Mouse (Mus musculus) midbrain, embryonic 12.5 days (tissue): ENCODE data around the gene Irx5. TPM values are rescaled to one million over a fixed set of nuclear protein-coding genes. Genes with fewer than 3 reads are reported as not detected.

Experiments
- ATAC-seq: fragments of 200-750 bp; cut with Nextera tagmentation; 2 replicates; pipeline ENCODE4 v1.8.0; 2017; ENCODE audit warnings: low read depth, moderate TSS enrichment, moderate library complexity; ENCODE audit not compliant: low FRiP score
- H3K27ac ChIP-seq: fragments of 300-500 bp; sonication (generic); replicated peaks from 2 replicates; pipeline ENCODE4 v1.5.1; 2016; ENCODE audit warnings: mild to moderate bottlenecking
- H3K27me3 ChIP-seq: fragments of 300-500 bp; sonication (generic); 2 replicates; pipeline ENCODE4 v1.6.1; 2016; ENCODE audit warnings: mild to moderate bottlenecking
- H3K36me3 ChIP-seq: fragments of 300-500 bp; sonication (generic); 2 replicates; pipeline ENCODE4 v1.6.1; 2016
- H3K4me1 ChIP-seq: fragments of 300-500 bp; sonication (generic); 2 replicates; pipeline ENCODE4 v1.6.1; 2016
- H3K4me2 ChIP-seq: fragments of 300-500 bp; sonication (generic); replicated peaks from 2 replicates; pipeline ENCODE4 v1.6.1; 2016; ENCODE audit warnings: mild to moderate bottlenecking, moderate library complexity
- H3K4me3 ChIP-seq: fragments of 300-500 bp; sonication (generic); 2 replicates; pipeline ENCODE4 v1.5.1; 2016; ENCODE audit warnings: mild to moderate bottlenecking
- H3K9ac ChIP-seq: fragments of 300-500 bp; sonication (generic); replicated peaks from 2 replicates; pipeline ENCODE4 v1.6.1; 2016; ENCODE audit warnings: mild to moderate bottlenecking, moderate library complexity
- H3K9me3 ChIP-seq: fragments of 300-500 bp; sonication (generic); 2 replicates; pipeline ENCODE4 v1.6.1; 2016; ENCODE audit warnings: mild to moderate bottlenecking
- WGBS: fragments of 180-500 bp; shearing (Covaris S2); methylation state at CpG from one replicate; pipeline ENCODE4 v1.1.7; 2016; 5-methylcytosine and 5-hydroxymethylcytosine counted together
- polyA plus RNA-seq: library from polyadenylated mRNA; unstranded; fragments of >200 nt; fragmentation: Nextera tagmentation; extraction: Ambion mirVana; gene quantifications from 2 replicates; pipeline ENCODE4 v1.2.1, GENCODE M21; 2016

Irx5 gene
- polyA plus RNA-seq, 1 experiment from 2014 or later: 56.5 TPM

- Histone ChIP-seq H3K27ac (no peak overlapping the region), H3K9ac (peak overlapping the region; percentile 65), H3K4me1 (peaks cover 37% of the 10 kb centered on the region), H3K36me3 (0 out of 2 replicates have a peak, but pooled peaks cover 8% of the 10 kb centered on the region), H3K27me3 (peaks cover 6% of the 10 kb centered on the region), H3K4me2 (peak overlapping the region; percentile 78), H3K4me3 (peak overlapping the region; percentile 91), H3K9me3 (no peaks in the 10 kb centered on the region)
- ATAC-seq: no peak
- WGBS: 5% methylated on average over 6 of the region's 6 CpGs
These were observed 4.0 kb upstream of the Irx5 start for GRCm38 (mm10) chr8:92353405-92353804.

DNA sequence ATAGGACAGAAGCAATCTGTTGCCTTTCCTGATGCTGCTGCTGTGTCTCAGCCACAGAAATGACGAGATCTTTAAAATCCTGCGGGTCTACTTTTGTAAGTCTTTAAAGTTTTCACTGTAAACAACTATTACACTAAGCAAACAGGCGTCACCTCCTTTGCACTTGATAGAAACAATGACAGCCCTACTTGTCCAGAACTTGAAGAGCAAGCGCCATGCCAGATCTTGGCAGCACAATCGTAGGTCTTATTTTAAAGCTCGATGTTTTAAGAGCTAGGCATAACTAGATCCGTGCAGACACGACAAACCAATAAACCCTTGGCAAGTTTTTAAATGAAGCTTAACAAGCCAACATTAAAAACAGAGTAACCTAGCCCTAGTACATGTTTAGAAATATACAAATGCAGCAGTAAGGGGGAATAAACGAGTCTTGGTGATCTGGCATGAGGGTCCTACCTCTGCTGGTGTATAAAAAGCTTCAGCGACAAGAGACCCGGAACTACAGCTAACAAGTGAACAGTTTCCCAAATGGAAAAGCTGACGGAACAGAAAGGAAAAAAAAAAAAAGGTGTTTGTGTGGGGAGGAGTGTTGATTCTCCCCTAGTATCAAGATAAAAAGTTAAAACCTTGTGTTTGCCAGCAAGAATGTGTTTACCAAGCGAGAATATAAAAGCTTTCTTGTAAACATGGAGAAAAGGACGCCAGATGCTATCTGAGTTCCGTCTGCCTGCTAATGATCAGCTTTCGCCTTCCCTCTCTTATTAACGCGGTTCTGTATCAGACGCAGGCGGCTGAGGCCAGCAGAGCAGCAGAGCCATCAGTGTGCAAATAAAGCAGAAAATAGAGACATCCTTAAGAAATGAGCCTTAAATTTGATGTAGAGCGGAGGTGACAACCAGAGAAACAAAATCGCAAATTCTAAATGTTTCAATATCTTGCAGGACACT is 2.6 kb upstream of the Irx5 start:
- peaks cover 42% of the 10 kb centered on the region for H3K4me1 ChIP-seq
- peaks cover 10% of the 10 kb centered on the region; the same call in 1 of the 2 replicates for H3K36me3 ChIP-seq
- H3K9me3 ChIP-seq: no peaks in the 10 kb centered on the region
- H3K27ac ChIP-seq: peak overlapping the region; percentile 99
- no peak for ATAC-seq
- 1% methylated on average over 22 of the region's 22 CpGs for WGBS
- peak overlapping the region; percentile 65 for H3K9ac ChIP-seq
- H3K4me3 ChIP-seq: peak overlapping the region; percentile 91
- peaks cover 5% of the 10 kb centered on the region for H3K27me3 ChIP-seq
- H3K4me2 ChIP-seq: peak overlapping the region; percentile 78

GRCm38 (mm10) chr8:92355701-92356612 is 1.5 kb upstream of the Irx5 start:
- peak; percentile 93 for ATAC-seq
- peak overlapping the region; percentile 99 for H3K27ac ChIP-seq
- H3K9me3 ChIP-seq: no peaks in the 10 kb centered on the region
- H3K36me3 ChIP-seq: peaks cover 12% of the 10 kb centered on the region
- H3K27me3 ChIP-seq: no peaks in the 10 kb centered on the region
- H3K4me3 ChIP-seq: peak overlapping the region; percentile 91
- H3K4me2 ChIP-seq: peak overlapping the region; percentile 78
- H3K9ac ChIP-seq: peak overlapping the region; percentile 100
- under 1% methylated on average over 83 of the region's 93 CpGs for WGBS
- H3K4me1 ChIP-seq: peaks cover 40% of the 10 kb centered on the region

DNA sequence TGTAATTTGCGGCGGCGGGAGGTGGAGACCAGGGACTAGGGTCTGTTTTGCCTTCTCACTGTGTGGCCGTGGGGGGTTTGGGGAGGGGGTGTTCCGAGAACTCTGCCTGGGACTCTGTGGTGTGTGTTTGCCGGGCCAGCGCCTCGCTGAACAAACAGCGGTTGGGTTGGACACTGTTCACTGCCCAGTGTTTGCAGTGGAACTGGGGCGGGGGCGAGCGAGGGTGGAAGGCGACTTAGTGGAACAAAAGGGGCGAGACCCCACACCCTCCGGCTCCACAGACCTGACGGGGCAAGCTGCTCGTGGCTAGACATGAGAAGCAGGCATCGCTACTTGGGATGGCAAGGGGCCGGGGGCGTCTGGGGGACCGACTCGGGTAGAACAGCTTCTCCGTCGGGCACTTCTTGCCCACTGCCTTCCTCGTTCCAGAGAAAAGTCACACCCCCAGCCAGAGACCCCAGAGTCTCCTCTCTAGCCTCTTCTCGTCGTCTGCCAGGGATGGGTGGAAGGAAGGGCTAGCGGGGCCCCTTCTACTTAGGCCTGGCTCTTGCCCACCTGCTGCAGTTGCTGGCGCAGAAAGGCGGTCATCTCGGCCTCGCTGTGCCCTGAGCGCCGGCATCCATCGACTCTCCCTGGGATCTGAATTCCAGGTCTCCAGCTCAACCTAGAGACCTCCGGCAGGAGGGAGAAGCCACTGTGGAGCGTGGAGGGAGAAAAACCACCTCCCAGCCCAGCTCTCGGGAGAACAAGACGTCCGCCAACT is 631 bp upstream of the Irx5 start:
- no peaks in the 10 kb centered on the region for H3K27me3 ChIP-seq
- H3K4me1 ChIP-seq: peaks cover 45% of the 10 kb centered on the region
- peaks cover 12% of the 10 kb centered on the region for H3K36me3 ChIP-seq
- H3K9me3 ChIP-seq: no peaks in the 10 kb centered on the region
- 1% methylated on average over 40 of the region's 40 CpGs for WGBS
- peak overlapping the region; percentile 78 for H3K4me2 ChIP-seq
- H3K9ac ChIP-seq: peak overlapping the region; percentile 100
- H3K4me3 ChIP-seq: peak overlapping the region; percentile 91
- peak overlapping the region; percentile 99 for H3K27ac ChIP-seq
- no peak for ATAC-seq

- under 1% methylated on average over 78 of the region's 80 CpGs for WGBS
- peak overlapping the region; percentile 78 for H3K4me2 ChIP-seq
- H3K9ac ChIP-seq: peak overlapping the region; percentile 100
- no peak for ATAC-seq
- H3K9me3 ChIP-seq: no peaks in the 10 kb centered on the region
- peak overlapping the region; percentile 91 for H3K4me3 ChIP-seq
- peak overlapping the region; percentile 99 for H3K27ac ChIP-seq
- peaks cover 12% of the 10 kb centered on the region for H3K36me3 ChIP-seq
- peaks cover 42% of the 10 kb centered on the region for H3K4me1 ChIP-seq
- H3K27me3 ChIP-seq: 0 out of 2 replicates have a peak, but pooled peaks cover 1% of the 10 kb centered on the region
These were observed 945 bp downstream of the Irx5 start for GRCm38 (mm10) chr8:92358141-92358999.

DNA sequence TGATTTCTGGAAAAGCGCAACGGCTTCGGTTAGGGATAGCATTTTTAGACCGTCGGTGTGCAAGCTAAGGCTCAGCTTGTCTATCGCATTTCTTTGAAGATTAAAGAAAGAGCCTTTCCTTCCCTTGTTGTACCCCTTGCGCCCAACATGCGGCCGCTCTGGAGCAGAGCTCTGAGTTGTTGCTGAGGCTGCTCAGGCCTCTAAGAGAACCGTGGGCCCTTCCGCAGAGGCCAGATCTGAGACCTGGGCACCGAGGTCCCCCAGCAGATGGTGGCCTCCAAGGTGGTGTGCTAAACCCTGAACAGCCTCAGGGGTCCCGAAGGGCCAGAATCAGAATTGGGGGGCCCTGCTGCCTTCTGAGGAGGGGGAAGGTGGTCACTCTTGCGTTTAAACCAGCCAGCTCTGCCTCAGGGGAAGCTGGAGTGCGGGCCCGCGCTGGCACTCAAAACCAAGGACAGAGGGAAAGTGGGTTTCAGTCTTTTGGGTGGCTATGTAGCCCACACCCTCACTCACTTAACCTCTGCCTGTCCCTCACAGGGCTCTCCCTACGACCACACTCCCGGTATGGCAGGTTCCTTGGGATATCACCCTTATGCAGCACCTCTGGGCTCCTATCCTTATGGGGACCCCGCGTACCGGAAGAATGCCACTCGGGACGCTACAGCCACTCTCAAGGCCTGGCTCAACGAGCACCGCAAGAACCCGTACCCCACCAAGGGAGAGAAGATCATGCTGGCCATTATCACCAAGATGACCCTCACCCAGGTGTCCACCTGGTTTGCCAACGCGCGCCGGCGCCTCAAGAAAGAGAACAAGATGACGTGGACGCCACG is 1.8 kb downstream of the Irx5 start:
- H3K4me3 ChIP-seq: peak overlapping the region; percentile 91
- under 1% methylated on average over 35 of the region's 35 CpGs for WGBS
- ATAC-seq: no peak
- H3K4me2 ChIP-seq: peak overlapping the region; percentile 78
- H3K27ac ChIP-seq: peak overlapping the region; percentile 99
- no peaks in the 10 kb centered on the region for H3K9me3 ChIP-seq
- peak overlapping the region; percentile 100 for H3K9ac ChIP-seq
- H3K27me3 ChIP-seq: peaks cover 9% of the 10 kb centered on the region
- peaks cover 12% of the 10 kb centered on the region for H3K36me3 ChIP-seq
- peaks cover 37% of the 10 kb centered on the region for H3K4me1 ChIP-seq

- no peaks in the 10 kb centered on the region for H3K9me3 ChIP-seq
- peak overlapping the region; percentile 78 for H3K4me2 ChIP-seq
- ATAC-seq: no peak
- H3K36me3 ChIP-seq: peaks cover 12% of the 10 kb centered on the region
- H3K27ac ChIP-seq: peak overlapping the region; percentile 99
- WGBS: 2% methylated on average over 14 of the region's 21 CpGs
- peak overlapping the region; percentile 91 for H3K4me3 ChIP-seq
- peak overlapping the region; percentile 100 for H3K9ac ChIP-seq
- H3K27me3 ChIP-seq: peaks cover 14% of the 10 kb centered on the region
- peaks cover 43% of the 10 kb centered on the region for H3K4me1 ChIP-seq
These were observed 2.3 kb downstream of the Irx5 start for GRCm38 (mm10) chr8:92359833-92360082.

DNA sequence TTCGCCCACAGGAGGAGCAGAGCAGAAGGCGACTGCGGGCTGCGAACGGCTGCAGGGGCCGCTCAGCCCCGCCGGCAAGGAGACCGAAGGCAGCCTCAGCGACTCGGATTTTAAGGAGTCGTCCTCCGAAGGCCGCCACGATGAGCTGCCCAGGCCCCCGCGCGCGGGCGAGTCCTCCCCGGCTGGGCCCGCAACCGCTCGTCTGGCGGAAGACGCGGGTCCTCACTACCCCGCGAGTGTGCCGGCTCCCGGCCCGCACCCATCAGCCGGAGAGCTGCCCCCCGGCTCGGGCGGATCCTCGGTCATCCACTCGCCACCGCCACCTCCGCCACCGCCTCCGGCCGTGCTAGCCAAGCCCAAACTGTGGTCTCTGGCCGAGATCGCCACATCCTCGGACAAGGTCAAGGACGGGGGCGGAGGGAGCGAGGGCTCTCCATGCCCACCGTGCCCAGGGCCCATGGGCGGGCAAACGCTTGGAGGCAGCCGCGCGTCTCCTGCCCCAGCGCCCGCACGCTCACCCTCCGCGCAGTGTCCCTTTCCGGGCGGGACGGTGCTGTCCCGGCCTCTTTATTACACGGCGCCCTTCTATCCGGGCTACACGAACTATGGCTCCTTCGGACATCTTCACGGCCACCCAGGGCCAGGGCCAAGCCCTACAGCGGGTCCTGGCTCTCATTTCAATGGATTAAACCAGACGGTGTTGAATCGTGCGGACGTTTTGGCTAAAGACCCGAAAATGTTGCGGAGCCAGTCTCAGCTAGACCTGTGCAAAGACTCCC is 2.8 kb downstream of the Irx5 start:
- Histone ChIP-seq H3K27ac (peak overlapping the region; percentile 99), H3K9me3 (no peaks in the 10 kb centered on the region), H3K27me3 (peaks cover 20% of the 10 kb centered on the region), H3K4me1 (peaks cover 48% of the 10 kb centered on the region), H3K9ac (peak overlapping the region; percentile 100), H3K4me2 (peak overlapping the region; percentile 78), H3K4me3 (peak overlapping the region; percentile 91), H3K36me3 (peaks cover 12% of the 10 kb centered on the region)
- no peak for ATAC-seq
- under 1% methylated on average over 75 of the region's 77 CpGs for WGBS

DNA sequence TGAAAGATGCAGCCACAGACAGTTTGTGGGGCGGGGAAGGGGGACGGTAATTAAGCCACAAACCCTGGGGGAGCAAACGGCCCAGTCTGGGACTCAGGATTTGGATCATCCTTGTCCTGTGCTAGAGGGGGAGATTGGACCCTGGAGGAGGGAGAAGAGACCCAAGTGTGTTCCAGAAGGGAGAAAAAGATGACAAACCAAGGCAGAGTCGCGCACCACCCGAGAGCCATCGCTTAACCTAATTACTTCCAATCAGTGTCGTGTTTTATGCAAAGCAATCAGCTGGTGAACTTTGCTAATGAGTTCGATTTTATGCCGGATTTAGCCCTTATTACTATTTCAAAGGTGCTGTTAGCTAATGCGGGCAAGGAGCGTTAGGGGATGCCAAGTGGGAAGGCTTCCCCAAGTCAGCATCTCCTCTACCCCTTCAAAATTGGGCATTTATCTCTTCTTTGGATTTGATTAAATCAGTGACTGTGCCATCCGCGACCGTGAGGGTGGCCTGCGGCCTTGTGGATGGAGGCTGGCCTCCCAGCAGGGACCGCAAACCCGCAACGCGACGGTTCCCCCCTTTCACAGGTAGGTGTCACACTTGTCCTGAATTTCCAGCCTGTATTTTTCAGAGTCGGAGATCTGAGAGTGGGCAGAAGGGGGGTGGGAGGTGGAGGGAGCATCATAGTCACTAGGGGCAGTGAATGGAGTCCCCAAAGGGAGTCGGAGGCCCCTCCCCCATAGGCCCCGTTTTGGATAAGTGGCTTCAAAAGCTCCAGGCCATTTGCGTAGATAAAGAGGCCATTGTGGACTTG is 4.3 kb downstream of the Irx5 start:
- peak overlapping the region; percentile 87 for H3K27ac ChIP-seq
- peak overlapping the region; percentile 69 for H3K4me2 ChIP-seq
- WGBS: 2% methylated on average over 25 of the region's 25 CpGs
- H3K36me3 ChIP-seq: peaks cover 12% of the 10 kb centered on the region
- H3K9ac ChIP-seq: peak overlapping the region; percentile 69
- peaks cover 59% of the 10 kb centered on the region for H3K4me1 ChIP-seq
- H3K27me3 ChIP-seq: peaks cover 28% of the 10 kb centered on the region
- peak; percentile 61 for ATAC-seq
- no peaks in the 10 kb centered on the region for H3K9me3 ChIP-seq
- peak overlapping the region; percentile 45 for H3K4me3 ChIP-seq
